Mouse (Mus musculus): ENCODE results near the gene Stim1. TPM values are rescaled to one million over a fixed set of nuclear protein-coding genes. Genes with fewer than 3 reads are reported as not detected.
"Not testable (repeated sequence)": the region's sequence is repeated elsewhere in the genome, so short reads cannot be mapped to it uniquely, and the experiment has no call there.

Gene Stim1
- polyA plus RNA-seq, 1 experiment: not detected

GRCm38 (mm10) chr7:102258189-102258588 is 9.4 kb upstream of the Stim1 start:
- no peaks in the 10 kb centered on the region for H3K4me1 ChIP-seq (ENCODE audit: control insufficient read depth, insufficient read depth, low read length)
- 19% methylated on average over 4 of the region's 4 CpGs for WGBS
- no peak overlapping the region for H3K4me3 ChIP-seq (ENCODE audit: insufficient read depth, low read depth, low read length)
- no peak overlapping the region for H3K27ac ChIP-seq (ENCODE audit: insufficient read depth, low read depth, low read length)
- TF ChIP-seq CTCF (IDR thresholded peaks at IDR 0.05; ENCODE audit: insufficient read depth, low read depth, low read length) (no peak), POLR2A (IDR thresholded peaks at IDR 0.05; ENCODE audit: insufficient read depth, low read depth, low read length) (no peak)

GRCm38 (mm10) chr7:102258753-102259152 is 8.9 kb upstream of the Stim1 start:
- Histone ChIP-seq H3K4me1 (ENCODE audit: control insufficient read depth, insufficient read depth, low read length) (no peaks in the 10 kb centered on the region), H3K27ac (ENCODE audit: insufficient read depth, low read depth, low read length) (no peak overlapping the region), H3K4me3 (ENCODE audit: insufficient read depth, low read depth, low read length) (no peak overlapping the region)
- 76% methylated on average over 3 of the region's 3 CpGs for WGBS
- TF ChIP-seq CTCF (IDR thresholded peaks at IDR 0.05; ENCODE audit: insufficient read depth, low read depth, low read length) (no peak), POLR2A (IDR thresholded peaks at IDR 0.05; ENCODE audit: insufficient read depth, low read depth, low read length) (no peak)

GRCm38 (mm10) chr7:102259716-102260479 is 7.7 kb upstream of the Stim1 start:
- Histone ChIP-seq H3K4me3 (ENCODE audit: insufficient read depth, low read depth, low read length) (no peak overlapping the region), H3K27ac (ENCODE audit: insufficient read depth, low read depth, low read length) (no peak overlapping the region), H3K4me1 (ENCODE audit: control insufficient read depth, insufficient read depth, low read length) (no peaks in the 10 kb centered on the region)
- WGBS: 90% methylated on average over 10 of the region's 10 CpGs
- TF ChIP-seq CTCF (IDR thresholded peaks at IDR 0.05; ENCODE audit: insufficient read depth, low read depth, low read length): no peak
- TF ChIP-seq POLR2A (IDR thresholded peaks at IDR 0.05; ENCODE audit: insufficient read depth, low read depth, low read length): no peak

- no peaks in the 10 kb centered on the region for H3K4me1 ChIP-seq (ENCODE audit: control insufficient read depth, insufficient read depth, low read length)
- no peak overlapping the region for H3K27ac ChIP-seq (ENCODE audit: insufficient read depth, low read depth, low read length)
- 89% methylated on average over 1 of the region's 1 CpGs for WGBS
- no peak overlapping the region for H3K4me3 ChIP-seq (ENCODE audit: insufficient read depth, low read depth, low read length)
- TF ChIP-seq POLR2A (IDR thresholded peaks at IDR 0.05; ENCODE audit: insufficient read depth, low read depth, low read length) (no peak), CTCF (IDR thresholded peaks at IDR 0.05; ENCODE audit: insufficient read depth, low read depth, low read length) (no peak)
Measured at GRCm38 (mm10) chr7:102260518-102260917, 7.1 kb upstream of the Stim1 start.

- 96% methylated on average over 2 of the region's 2 CpGs for WGBS
- no peaks in the 10 kb centered on the region for H3K4me1 ChIP-seq (ENCODE audit: control insufficient read depth, insufficient read depth, low read length)
- TF ChIP-seq CTCF (IDR thresholded peaks at IDR 0.05; ENCODE audit: insufficient read depth, low read depth, low read length): no peak
- TF ChIP-seq POLR2A (IDR thresholded peaks at IDR 0.05; ENCODE audit: insufficient read depth, low read depth, low read length): no peak
- H3K27ac ChIP-seq (ENCODE audit: insufficient read depth, low read depth, low read length): no peak overlapping the region
- H3K4me3 ChIP-seq (ENCODE audit: insufficient read depth, low read depth, low read length): no peak overlapping the region
Measured at GRCm38 (mm10) chr7:102263020-102263419, 4.6 kb upstream of the Stim1 start.

GRCm38 (mm10) chr7:102266021-102266400 is 1.6 kb upstream of the Stim1 start:
- 0 out of 2 replicates have a peak overlapping the region, but pooled peaks have one; percentile 5 for H3K27ac ChIP-seq (ENCODE audit: insufficient read depth, low read depth, low read length)
- WGBS: 97% methylated on average over 10 of the region's 10 CpGs
- not testable (repeated sequence) for H3K4me3 ChIP-seq (ENCODE audit: insufficient read depth, low read depth, low read length); H3K4me1 ChIP-seq (ENCODE audit: control insufficient read depth, insufficient read depth, low read length)

- WGBS: 55% methylated on average over 14 of the region's 14 CpGs
- H3K4me3 ChIP-seq (ENCODE audit: insufficient read depth, low read depth, low read length): no peak overlapping the region
- no peaks in the 10 kb centered on the region; the same call in 1 of the 2 replicates for H3K4me1 ChIP-seq (ENCODE audit: control insufficient read depth, insufficient read depth, low read length)
- H3K27ac ChIP-seq (ENCODE audit: insufficient read depth, low read depth, low read length): 0 out of 2 replicates have a peak overlapping the region, but pooled peaks have one; percentile 5
- TF ChIP-seq POLR2A (IDR thresholded peaks at IDR 0.05; ENCODE audit: insufficient read depth, low read depth, low read length) (no peak), CTCF (IDR thresholded peaks at IDR 0.05; ENCODE audit: insufficient read depth, low read depth, low read length) (no peak)
Measured at GRCm38 (mm10) chr7:102266401-102267042, 1.1 kb upstream of the Stim1 start.

- Histone ChIP-seq H3K27ac (ENCODE audit: insufficient read depth, low read depth, low read length) (peak overlapping the region; percentile 14; the same call in 1 of the 2 replicates), H3K4me3 (ENCODE audit: insufficient read depth, low read depth, low read length) (peak overlapping the region; percentile 90), H3K4me1 (ENCODE audit: control insufficient read depth, insufficient read depth, low read length) (no peaks in the 10 kb centered on the region; the same call in 1 of the 2 replicates)
- WGBS: under 1% methylated on average over 34 of the region's 34 CpGs
- TF ChIP-seq POLR2A (IDR thresholded peaks at IDR 0.05; ENCODE audit: insufficient read depth, low read depth, low read length): peak; percentile 42; the same call in 1 of the 2 replicates
- TF ChIP-seq CTCF (IDR thresholded peaks at IDR 0.05; ENCODE audit: insufficient read depth, low read depth, low read length): peak; percentile 55
Measured at GRCm38 (mm10) chr7:102267113-102267579, 460 bp upstream of the Stim1 start.

- H3K4me1 ChIP-seq (ENCODE audit: control insufficient read depth, insufficient read depth, low read length): peaks cover 2% of the 10 kb centered on the region; the same call in 1 of the 2 replicates
- 8% methylated on average over 12 of the region's 12 CpGs for WGBS
- no peak for TF ChIP-seq CTCF (IDR thresholded peaks at IDR 0.05; ENCODE audit: insufficient read depth, low read depth, low read length)
- no peak for TF ChIP-seq POLR2A (IDR thresholded peaks at IDR 0.05; ENCODE audit: insufficient read depth, low read depth, low read length)
- peak overlapping the region; percentile 90 for H3K4me3 ChIP-seq (ENCODE audit: insufficient read depth, low read depth, low read length)
- no peak overlapping the region for H3K27ac ChIP-seq (ENCODE audit: insufficient read depth, low read depth, low read length)
Measured at GRCm38 (mm10) chr7:102268395-102268748, 766 bp downstream of the Stim1 start.

Data from olfactory bulb, adult 2 months (tissue).